Mouse (Mus musculus): ENCODE data around the gene Gm28539.

GRCm38 (mm10) chr16:18836073-18836467 is 314 bp upstream of the Gm28539 start:
- TF ChIP-seq CTCF (IDR thresholded peaks at IDR 0.05; ENCODE audit: low read depth, low read length) (no peak), POLR2A (IDR thresholded peaks at IDR 0.05; ENCODE audit: extremely low read depth, insufficient read depth, low read length) (no peak)

All from liver, adult 2 months (tissue).